Mouse (Mus musculus) 416B (cell line): ENCODE results near the gene Cyld.
A peak's percentile ranks its signal among the peaks of the same experiment; 100 is the strongest.
"Not testable (repeated sequence)": the region's sequence is repeated elsewhere in the genome, so short reads cannot be mapped to it uniquely, and the experiment has no call there.

Source experiments
- DNase-seq: peaks from one replicate; pipeline ENCODE4 v3.0.0; 2011; ENCODE audit warnings: low read depth

Cyld gene

DNA sequence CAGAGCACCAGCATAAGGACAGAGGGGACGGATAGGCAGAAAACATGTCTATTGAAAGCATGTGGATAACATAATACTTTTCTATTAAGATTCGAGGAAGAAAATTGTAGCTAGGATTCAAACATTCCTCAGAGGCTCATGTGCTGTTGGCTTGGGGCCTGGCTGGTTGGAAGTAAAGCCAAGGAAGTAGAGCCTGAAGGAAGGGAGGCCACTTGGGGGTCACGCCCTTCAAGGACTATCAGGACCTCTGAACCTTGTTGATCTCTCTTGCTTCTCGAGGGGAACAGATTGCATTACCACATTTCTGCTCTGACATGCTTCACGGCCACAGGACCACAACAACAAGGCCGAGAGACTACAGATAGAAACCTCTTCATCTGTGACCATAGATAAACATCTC, 7.7 kb upstream of the Cyld start:
- DNase-seq: no peak

- no peak for DNase-seq
Observed at GRCm38 (mm10) chr8:88689891-88690290, 6.9 kb upstream of the Cyld start.

GRCm38 (mm10) chr8:88691342-88691948, 5.4 kb upstream of the Cyld start:
- no peak for DNase-seq

- no peak for DNase-seq
Observed at GRCm38 (mm10) chr8:88691961-88692360, 4.9 kb upstream of the Cyld start.

DNA sequence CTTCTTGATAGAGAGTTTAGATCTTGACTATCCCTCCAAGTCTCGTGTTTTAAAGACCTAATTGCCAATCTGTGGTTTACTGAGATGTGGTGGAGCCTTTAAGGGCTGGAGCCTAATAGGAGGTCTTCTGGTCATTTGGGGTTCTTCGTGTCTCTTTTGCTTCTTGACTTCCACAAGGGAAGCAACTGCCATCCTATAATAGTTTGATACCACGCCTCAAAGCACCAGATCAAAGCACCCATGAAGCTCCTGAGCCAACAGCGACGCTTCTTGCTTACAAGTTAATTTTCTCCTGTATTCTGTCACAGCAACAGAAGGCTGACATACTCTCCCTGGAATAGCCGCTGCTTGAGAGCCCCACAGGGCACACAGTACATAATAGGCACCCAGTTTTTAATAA, 4.0 kb upstream of the Cyld start:
- no peak for DNase-seq

GRCm38 (mm10) chr8:88693376-88693775, 3.5 kb upstream of the Cyld start:
- DNase-seq: no peak

GRCm38 (mm10) chr8:88694291-88694690, 2.5 kb upstream of the Cyld start:
- no peak for DNase-seq

DNA sequence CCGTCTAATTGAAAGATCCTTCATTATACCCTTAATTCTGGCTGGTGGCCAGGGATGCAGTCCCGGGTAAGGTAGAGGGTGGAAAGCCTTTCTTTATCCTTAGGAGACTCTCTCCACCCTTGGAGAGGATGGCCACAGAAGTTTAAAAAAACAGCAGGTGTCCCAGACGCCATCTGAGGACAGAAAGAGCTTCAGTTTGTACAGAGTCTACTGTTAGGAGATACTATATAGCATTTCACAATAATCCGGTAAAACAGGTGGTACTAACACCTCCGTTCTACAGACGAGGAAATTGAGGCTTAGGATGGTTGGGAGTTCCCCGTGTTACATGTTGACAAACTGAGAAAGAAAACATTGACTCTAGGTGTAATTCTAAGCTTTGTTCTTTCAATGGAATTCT, 600 bp upstream of the Cyld start:
- DNase-seq: no peak

GRCm38 (mm10) chr8:88697642-88698031, 809 bp downstream of the Cyld start:
- no peak for DNase-seq

DNA sequence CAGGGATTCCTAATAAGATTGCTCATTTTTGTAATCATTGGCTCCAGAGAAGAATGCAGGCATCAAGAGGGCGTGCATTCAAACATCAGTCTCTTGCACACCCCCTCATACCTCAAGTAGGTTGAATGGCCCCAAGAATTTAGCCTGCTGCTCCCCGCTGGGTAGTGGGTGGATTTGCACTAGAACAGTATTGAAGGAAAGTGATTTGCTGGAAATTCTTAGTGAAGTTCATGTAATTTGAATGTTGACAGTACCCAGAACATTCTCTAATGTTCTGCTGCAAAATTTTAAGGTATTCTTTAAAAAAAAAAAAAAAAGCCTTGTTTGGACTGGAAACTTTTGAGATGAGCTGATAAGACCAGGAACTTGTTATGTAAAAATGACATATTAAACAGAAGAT, 1.2 kb downstream of the Cyld start:
- peak; percentile 29 for DNase-seq

DNA sequence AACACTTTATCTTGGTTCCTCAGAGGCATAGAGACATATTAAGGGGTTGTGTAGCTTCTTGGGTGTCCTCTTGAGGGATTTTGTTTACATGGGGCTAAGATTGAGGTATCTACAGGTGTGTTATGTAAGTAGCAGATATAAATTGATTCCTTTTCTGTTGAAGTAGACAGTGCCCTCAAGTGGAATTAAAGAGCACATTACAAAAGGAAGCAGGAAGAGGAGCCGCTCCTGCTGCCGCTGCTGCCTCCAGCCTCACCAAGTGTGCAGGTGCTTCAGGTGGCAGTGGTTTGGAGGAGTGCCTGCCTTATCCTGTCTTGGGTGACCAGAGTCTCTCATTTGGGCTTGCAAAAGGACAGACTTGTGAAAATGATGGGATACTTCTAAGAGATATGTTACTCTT, 4.8 kb downstream of the Cyld start:
- peak; percentile 48 for DNase-seq

- no peak for DNase-seq
Observed at GRCm38 (mm10) chr8:88702816-88703215, 6.0 kb downstream of the Cyld start.

DNA sequence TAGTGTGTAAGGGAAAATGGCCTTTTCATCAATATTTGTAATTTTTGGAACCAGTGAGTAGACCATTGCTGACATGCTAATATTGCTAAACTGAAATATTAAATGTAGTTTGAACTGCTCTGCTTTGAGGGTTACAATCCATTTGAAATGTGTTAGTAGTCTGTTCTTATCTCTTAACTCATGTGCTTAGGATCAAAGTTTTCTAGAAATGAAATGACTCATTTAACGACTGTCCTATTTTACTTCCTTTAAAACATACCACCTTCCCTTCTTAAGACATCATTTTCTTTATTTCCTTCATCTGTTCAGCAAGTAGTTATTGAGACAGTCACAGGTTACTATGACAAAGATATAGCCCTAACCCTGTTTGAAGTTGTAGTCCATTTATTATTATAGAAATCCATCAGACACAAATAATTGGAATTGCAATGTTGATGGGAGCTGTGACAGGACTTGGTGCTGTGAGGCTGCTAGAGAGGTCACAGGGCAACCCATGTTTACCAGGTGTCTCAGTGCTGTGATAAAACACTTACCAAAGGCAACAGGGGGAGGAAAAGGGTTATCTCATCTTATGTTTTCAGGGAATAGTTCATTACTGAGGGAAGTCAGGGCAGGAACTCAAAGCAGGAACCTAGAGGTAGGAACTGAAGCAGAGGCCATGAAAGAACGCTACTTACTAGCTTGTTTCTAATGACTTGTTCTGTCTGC, 26.6 kb downstream of the Cyld start:
- peak; percentile 5 for DNase-seq

DNA sequence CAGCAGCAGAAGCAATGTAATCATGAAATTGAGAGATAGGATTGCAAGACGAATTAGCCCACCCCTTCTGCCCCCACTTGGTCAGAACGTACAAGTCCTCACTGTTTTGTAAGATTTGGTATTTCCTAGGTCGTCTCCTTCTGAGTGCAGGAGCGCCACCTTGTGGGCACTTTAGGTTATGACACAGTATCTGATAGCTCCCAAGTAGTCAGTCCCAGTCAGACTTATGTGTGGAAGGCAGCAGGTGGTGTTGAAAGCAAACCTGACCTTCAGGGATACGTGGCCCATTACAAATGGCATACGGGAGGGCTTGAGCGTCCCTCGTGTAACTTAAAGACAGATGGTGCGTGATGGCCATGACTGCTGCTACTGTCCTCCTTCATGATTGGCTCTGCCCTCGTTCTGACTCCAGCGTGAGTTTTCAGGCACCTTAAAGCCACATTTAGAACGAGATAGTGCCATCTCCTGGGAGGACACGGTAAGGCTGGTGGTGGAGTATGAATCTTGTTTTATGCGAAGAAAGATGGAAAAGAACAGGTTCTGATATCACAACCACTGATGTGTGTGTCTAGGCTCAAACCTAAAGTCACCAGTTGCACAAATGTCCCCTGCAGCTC, 58.5 kb downstream of the Cyld start:
- peak; percentile 92 for DNase-seq

DNA sequence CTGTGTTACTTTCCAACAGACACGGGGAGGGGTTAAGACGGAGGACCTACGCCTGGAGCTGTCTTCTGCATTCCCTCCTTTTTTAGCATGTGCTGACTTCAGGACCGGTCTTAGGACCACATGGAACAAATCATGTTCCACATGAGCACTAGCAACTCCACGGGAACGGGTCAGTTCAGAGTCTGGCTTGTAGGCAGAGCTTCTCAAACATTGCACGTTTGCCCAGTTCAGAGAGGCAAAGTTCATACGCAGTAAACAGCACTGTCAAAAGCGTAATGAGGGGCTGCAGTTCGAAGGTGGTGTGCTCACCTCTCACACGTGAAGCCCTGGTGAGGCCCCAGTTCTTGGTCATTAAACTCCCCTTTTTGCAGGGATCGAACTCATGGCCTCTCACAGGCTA, 65.2 kb downstream of the Cyld start:
- no peak for DNase-seq

DNA sequence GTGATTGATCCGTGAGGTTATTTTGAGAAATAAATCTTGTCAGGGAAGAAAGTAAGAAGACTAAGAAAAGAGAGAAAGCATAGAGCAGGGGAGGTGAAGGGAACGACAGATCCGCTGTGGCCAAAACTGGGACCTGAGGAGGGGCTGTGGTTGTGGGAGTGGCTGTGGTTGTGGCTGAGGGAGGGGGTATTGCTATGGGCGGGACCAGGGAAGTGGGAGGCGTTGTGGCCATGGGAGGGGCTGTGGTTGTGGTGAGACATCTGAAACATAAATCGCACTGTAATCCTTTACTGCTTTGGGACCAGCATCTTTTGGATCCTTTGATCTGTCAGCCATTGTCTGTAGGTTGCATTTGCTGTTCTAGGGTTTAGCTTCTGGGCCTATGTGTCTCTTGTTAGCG, 74.4 kb downstream of the Cyld start:
- no peak for DNase-seq

DNA sequence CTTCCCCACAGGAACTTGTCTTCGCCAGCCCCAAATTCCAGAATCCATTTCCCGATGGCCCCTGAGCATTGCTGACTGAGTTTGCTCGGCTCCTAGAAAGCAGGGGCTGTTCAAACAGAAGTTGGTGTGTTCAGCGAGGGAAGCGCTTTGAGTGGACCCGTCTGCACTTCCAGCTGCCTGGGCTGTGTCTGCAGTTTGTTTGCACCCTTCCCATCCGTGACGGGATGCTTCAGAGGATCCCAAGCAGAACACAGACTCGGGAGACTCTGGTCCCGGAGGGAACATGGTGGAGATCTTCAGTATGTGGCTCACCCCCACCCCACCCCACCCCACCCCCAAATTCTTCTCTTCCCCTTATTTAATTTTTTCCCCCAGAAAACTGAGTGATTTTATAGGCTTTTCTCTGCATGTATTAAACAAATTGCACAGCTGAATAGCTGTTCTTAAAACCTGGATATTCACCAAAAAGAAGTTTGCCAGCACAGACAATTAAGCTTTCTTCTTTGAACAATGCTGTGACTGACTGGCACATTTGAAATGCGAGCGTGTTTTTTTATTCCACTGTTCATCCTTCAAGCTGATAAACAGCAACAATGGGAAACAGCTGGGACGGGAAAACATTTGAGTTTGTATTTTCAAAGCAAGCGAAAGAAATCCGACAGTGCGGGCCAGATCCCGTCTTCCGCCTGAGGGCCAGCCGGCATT, 77.9 kb downstream of the Cyld start:
- DNase-seq: no peak

DNA sequence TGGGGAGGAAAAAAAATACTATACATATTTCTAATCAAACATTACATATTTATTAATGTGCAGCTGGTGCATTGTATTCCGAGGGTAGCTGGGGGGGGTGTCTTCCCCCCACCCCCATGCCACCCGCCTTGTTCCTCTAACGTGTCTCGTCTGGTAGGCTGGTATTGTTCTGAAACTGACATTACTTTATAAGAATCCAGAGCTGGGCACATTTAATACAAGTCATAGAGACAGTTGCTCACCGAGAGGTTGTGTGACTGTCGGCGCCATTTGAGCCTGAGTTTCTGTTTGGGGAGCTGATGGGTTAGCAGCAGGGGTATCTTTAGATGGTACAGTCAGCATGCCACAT, 78.4 kb downstream of the Cyld start:
- DNase-seq: no peak

DNA sequence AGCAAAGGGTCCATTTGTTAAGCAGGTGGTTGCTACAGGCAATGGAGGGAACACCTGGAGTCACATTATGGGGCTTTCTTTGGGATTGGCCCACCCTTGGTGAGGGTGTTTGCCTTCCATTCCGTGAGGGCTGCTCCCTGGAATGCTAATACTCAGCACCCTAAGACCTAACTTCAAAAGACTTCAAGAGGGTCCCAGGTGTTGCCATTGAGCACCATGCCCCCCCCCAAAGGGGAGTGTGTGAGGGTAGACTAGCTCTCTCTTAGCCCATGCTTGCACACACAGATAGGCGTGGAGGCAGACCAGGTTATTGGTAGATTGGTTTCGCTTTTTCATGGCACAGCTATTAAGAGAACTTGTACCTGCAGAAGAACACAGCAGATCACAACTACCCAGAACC, 83.3 kb downstream of the Cyld start:
- DNase-seq: no peak

DNA sequence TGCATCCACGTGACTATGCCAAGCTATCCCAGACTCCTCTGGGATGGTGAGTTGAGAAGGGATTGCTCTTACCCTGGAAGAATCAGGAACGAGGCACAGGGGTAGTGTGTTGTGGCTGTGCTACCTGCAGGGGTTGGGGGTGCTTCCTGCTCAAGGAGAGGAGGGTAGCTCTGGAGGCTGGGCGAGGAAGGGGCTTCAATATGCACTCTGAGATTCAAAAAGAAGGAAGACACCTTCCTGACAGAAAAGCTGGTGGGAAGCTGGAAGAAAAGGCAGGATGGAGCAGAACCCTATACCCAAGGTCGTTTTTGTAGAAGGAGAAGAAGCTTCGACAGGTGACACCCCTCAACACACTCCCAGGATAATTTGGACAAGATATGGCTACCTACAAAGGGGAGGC, 84.5 kb downstream of the Cyld start:
- DNase-seq: no peak

GRCm38 (mm10) chr8:88783722-88784121, 86.9 kb downstream of the Cyld start:
- no peak for DNase-seq

DNA sequence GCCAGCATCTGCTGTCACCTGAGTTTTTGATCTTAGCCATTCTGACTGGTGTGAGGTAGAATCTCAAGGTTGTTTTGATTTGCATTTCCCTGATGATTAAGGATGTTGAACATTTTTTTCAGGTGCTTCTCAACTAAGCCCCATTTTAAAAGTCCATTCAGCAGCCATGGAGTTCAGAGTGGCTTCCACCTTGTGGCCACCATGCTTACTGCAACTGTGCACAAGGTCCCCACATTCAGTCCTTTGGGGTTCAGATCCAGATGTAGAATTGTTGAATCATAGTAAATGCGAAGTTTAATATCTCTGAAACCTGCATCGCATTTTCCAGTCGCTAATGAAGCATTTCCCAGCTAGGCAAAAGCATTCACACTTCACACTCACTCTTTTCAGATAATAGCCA, 91.5 kb downstream of the Cyld start:
- not testable (repeated sequence) for DNase-seq

- no peak for DNase-seq
Observed at GRCm38 (mm10) chr8:88792691-88793323, 96.0 kb downstream of the Cyld start.
